Mouse (Mus musculus) fat pad, adult 2 months (tissue): ENCODE data around the gene C1ql1.
"Not testable (repeated sequence)": the region's sequence is repeated elsewhere in the genome, so short reads cannot be mapped to it uniquely, and the experiment has no call there.

ENCODE experiments used
- DNase-seq: peaks from one replicate; pipeline ENCODE4 v3.0.0-alpha.2; 2011; ENCODE audit warnings: low read depth, low spot score; ENCODE audit errors: extremely low read depth

C1ql1 gene

GRCm38 (mm10) chr11:102946265-102946991, at the start of gene C1ql1:
Gene C1ql1 (minus strand): TSS chr11:102946688.
- DNase-seq = no peak

GRCm38 (mm10) chr11:102994952-102995351, 48.5 kb upstream of the C1ql1 start:
- no peak for DNase-seq

GRCm38 (mm10) chr11:102993420-102994029, 47.0 kb upstream of the C1ql1 start:
- no peak for DNase-seq

GRCm38 (mm10) chr11:102992940-102993339, 46.5 kb upstream of the C1ql1 start:
- no peak for DNase-seq

- no peak for DNase-seq
Measured at GRCm38 (mm10) chr11:102991681-102992080, 45.2 kb upstream of the C1ql1 start.

- DNase-seq = no peak
Measured at GRCm38 (mm10) chr11:102990152-102990663, 43.7 kb upstream of the C1ql1 start.

GRCm38 (mm10) chr11:102989641-102990151, 43.2 kb upstream of the C1ql1 start:
- DNase-seq = no peak

GRCm38 (mm10) chr11:102985160-102985559, 38.7 kb upstream of the C1ql1 start:
- DNase-seq = no peak

- no peak for DNase-seq
Measured at GRCm38 (mm10) chr11:102984615-102985014, 38.1 kb upstream of the C1ql1 start.

GRCm38 (mm10) chr11:102984086-102984485, 37.6 kb upstream of the C1ql1 start:
- no peak for DNase-seq

- DNase-seq = no peak
Measured at GRCm38 (mm10) chr11:102981151-102981890, 34.8 kb upstream of the C1ql1 start.

- DNase-seq = no peak
Measured at GRCm38 (mm10) chr11:102978052-102978666, 31.7 kb upstream of the C1ql1 start.

- DNase-seq = not testable (repeated sequence)
Measured at GRCm38 (mm10) chr11:102975966-102976365, 29.5 kb upstream of the C1ql1 start.

- DNase-seq = no peak
Measured at GRCm38 (mm10) chr11:102972326-102972725, 25.8 kb upstream of the C1ql1 start.

GRCm38 (mm10) chr11:102971604-102972003, 25.1 kb upstream of the C1ql1 start:
- no peak for DNase-seq

GRCm38 (mm10) chr11:102964547-102965091, 18.1 kb upstream of the C1ql1 start:
- no peak for DNase-seq

- DNase-seq = no peak
Measured at GRCm38 (mm10) chr11:102963855-102964546, 17.5 kb upstream of the C1ql1 start.

GRCm38 (mm10) chr11:102963246-102963854, 16.9 kb upstream of the C1ql1 start:
- no peak for DNase-seq

GRCm38 (mm10) chr11:102962861-102963245, 16.4 kb upstream of the C1ql1 start:
- no peak for DNase-seq

- no peak for DNase-seq
Measured at GRCm38 (mm10) chr11:102961082-102961481, 14.6 kb upstream of the C1ql1 start.
